Mouse (Mus musculus) embryo, embryonic 11 days (tissue): ENCODE results near the gene Tex50.
"Not testable (repeated sequence)": the region's sequence is repeated elsewhere in the genome, so short reads cannot be mapped to it uniquely, and the experiment has no call there.

Experiments used
- DNase-seq: peaks from one replicate; pipeline ENCODE4 v3.0.0-alpha.2; 2015

Tex50 gene

GRCm38 (mm10) chr1:161159214-161159613, at the start of gene Tex50:
TSS of gene Tex50 (minus strand) at chr1:161159314.
- no peak for DNase-seq

DNA sequence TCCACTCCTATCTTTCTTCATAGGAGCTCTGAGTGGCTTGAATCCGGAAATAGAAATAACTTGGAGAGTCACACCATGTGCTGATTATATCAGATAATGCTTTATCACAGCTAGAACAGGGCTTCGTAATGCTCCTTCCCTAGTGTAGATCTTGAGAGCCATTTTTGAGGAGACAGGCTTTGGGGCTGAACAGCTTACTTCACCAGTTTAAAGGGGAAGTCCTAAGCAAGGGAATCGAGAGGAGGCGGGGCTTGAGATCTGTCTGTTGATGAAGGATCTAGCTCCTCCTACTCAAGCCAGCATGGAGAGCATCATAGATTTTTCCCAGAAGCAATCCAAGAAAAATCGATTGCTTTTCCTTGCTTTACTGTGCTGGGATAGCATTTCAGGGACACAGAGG, 40.7 kb upstream of the Tex50 start:
- DNase-seq: no peak

DNA sequence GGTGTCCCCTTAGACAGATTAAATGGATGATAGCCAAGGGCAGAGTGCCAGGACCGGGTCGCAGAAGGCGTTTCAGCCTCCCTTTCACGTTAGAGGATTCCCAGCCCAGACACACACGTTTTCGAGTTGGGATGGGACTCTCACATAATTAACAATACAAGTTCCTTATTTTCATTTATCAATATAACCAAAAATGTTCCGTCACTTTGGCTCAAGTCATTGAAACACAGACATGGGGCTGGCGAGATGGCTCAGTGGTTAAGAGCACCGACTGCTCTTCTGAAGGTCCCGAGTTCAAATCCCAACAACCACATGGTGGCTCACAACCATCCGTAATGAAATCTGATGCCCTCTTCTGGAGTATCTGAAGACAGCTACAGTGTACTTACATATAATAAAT, 37.2 kb upstream of the Tex50 start:
- DNase-seq: not testable (repeated sequence)

- DNase-seq: peak; percentile 90
Observed at GRCm38 (mm10) chr1:161195541-161196351, 36.6 kb upstream of the Tex50 start.

DNA sequence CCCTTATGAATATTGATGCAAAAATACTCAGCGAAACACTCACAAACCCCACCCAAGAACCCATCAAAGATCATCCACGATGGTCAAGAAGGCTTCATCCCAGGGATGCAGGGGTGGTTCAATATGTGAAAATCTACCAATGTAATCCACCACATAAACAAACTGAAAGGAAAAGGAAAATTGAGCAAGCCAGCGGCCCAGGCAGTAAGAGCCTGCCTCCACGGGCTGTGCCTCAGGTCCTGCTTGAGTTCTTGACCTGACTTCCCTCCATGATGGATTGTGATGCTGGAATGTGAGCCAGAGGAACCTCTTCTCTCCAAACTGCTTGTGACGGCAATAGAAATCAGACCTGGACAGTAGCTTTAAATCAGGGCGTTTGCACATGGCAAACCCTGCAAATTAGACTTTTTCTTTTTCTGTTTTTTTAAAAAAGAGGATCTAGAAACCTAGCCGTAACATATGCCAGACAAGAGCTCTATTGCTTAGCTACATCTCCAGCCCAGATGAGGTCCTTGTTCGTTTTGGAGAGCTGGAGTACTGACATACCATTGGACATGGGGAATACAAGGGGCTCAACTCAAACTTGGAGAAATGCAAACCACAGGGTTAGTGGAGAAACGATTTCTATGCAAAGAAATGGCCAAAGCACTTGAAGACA, 31.3 kb upstream of the Tex50 start:
- DNase-seq: no peak

GRCm38 (mm10) chr1:161185431-161185830, 26.3 kb upstream of the Tex50 start:
- DNase-seq: no peak

DNA sequence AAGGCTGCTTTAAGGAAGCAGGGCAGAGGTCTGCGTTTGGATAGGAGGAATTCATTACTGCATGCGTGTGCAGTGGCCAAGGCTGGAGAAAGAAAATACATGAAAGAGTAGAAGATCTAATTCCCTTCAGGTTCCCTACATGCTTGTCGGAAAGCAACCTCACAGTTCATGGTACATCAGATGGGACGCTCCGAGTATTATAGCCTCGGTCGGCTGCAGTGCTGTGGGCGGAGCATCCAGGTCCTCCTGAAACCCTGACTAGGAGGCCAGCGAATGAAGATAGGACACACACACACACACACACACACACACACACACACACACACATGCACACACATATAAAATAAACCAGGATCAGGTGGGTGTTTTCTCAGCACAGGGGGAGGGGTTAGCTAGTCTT, 24.6 kb upstream of the Tex50 start:
- DNase-seq: no peak

GRCm38 (mm10) chr1:161182386-161182785, 23.3 kb upstream of the Tex50 start:
- DNase-seq: no peak

GRCm38 (mm10) chr1:161180674-161181073, 21.6 kb upstream of the Tex50 start:
- DNase-seq: peak; percentile 70

DNA sequence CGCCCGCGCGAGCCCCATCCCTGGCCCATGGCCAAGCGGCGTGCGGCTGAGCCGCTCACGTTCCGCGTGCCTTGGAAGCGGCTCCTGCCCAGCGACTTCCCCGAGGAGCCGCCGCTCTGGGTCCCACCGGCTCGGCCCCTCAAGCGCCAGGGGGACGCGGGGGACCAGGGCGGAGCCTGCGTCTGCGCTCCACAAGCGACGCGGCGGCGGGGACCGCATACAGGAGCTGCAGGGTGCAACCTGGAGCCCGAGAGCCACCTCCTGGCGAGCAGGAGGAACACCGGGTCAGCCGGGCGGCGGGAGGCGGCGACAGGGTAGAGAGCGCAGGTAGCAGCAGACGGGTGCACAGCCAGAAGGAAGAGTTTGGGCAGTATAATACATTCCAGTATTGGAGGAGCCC, 11.5 kb upstream of the Tex50 start:
- DNase-seq: peak; percentile 90

DNA sequence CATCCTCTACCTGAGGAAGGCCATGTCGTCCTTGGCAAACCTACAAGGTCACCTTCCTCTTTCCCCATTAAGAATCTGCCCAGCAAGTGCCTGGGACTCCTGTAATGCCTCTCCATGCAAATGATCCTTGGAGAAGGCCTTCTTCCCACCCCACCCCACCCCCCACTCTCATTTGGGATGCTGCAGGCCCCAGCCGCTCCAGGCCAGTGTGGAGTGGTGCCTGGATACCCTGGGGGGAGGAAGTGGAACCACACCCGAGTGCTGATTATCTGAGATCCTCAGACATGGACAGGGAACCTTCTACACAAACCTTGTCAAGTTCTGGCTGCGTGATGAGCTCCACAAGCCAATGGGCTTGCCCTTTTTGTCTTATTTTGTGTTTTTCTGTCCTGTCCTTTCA, 1.2 kb upstream of the Tex50 start:
- DNase-seq: no peak

- DNase-seq: no peak
Observed at GRCm38 (mm10) chr1:161156546-161156945, 2.6 kb downstream of the Tex50 start.

DNA sequence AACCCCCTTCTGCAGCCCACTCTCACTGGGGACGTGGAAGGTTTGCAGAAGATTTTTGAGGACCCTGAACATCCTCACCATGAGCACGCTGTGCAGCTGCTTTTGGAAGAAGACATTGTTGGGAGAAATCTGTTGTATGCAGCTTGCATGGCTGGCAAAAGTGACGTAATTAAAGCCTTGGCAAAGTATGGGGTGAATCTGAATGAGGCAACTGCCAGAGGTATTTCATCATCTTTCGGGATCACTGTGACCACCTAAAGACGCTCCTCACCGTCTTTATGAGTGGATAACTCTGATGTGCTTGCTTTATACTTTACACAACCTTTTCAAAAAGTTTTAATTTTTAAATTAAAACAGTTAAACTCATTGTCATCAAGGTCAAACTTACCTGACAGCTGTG, 8.0 kb downstream of the Tex50 start:
- DNase-seq: no peak

- DNase-seq: no peak
Observed at GRCm38 (mm10) chr1:161147888-161148287, 11.2 kb downstream of the Tex50 start.

GRCm38 (mm10) chr1:161145611-161146010, 13.5 kb downstream of the Tex50 start:
- not testable (repeated sequence) for DNase-seq

- DNase-seq: no peak
Observed at GRCm38 (mm10) chr1:161143216-161143615, 15.9 kb downstream of the Tex50 start.

DNA sequence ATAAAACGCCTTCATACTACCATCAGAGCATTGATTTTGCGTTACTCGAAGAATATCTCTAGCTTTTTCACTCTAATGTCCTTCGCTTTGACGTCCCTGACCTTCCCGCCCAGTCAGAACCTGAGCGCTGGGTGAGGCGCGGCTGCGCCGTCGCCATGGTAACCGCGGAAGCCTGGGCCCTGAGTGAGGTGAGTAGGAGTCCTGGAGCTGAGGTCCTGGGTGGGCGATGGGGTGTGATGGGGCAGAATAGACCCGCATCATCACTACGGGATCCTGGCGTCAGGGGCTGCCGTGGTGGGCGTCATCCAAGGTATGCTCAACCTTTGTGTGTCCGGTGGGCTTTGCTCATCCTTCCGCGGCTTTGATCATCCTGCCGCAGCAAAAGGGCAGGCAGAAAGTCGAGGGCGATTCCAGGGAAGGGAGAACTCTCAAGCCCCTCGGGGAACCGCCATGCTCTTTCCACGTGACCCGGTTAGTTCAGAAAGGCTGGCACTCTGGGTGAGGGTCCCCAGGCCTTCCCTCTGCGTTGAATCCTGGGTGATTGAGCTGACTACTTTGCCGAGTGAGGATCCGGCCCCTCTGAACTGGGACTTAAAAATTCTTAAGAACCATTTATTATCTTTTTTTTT, 16.5 kb downstream of the Tex50 start, which contains the start of gene Ankrd45:
Ankrd45 (plus strand) TSS at position 161 of the 629 bp plus-strand sequence.
- peak; percentile 81 for DNase-seq

DNA sequence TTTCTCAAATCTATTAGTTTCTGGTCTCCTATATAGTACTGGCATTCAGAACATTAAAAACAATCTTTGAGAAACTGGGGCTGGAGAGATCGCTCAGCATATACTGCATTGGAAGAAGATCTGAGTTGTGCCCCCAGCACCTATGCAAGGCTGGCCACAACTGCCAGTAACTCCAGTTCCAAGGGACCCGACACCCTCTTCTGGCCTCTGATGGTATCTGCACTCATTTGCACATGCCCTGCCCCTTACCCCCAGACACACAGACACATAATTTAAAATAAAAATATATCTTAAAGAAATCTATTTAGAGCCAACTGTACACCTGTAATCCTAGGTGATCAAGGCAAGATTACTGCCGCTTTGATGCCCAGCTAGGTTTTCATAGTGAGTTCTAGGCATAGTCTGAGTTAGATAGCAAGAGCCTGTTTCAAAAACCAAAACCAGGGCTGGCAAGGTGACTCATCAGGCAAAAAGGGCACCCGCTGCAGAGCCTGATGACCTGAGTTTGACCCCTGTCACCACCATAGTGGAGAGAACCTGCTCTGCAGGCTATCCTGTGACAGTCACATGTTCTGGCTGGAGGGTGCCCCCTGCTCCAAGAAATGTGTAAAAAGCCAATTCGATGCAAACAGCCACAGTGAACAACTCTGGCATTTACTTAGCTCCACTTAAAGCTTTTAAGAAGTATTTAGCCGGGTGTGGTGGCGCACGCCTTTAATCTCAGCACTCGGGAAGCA, 18.9 kb downstream of the Tex50 start:
- no peak for DNase-seq

DNA sequence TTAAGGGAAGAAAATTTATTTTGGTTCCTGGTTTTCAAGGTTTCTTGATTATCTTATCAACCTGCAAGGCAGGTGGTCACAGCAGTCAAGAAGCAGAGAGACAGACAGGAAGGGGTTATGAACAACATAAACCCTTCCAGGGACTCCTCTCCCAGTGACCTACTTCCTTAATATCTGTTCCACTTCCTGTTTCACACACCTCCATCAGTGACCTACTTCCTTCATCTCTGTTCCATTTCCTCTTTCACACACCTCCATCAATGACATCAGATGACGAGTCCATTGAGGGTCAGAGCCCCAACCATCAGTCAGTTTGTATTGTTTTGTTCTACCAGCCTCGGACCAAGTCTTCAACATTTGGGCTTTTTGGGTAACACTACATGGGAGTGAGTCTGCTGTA, 19.6 kb downstream of the Tex50 start:
- DNase-seq: no peak

DNA sequence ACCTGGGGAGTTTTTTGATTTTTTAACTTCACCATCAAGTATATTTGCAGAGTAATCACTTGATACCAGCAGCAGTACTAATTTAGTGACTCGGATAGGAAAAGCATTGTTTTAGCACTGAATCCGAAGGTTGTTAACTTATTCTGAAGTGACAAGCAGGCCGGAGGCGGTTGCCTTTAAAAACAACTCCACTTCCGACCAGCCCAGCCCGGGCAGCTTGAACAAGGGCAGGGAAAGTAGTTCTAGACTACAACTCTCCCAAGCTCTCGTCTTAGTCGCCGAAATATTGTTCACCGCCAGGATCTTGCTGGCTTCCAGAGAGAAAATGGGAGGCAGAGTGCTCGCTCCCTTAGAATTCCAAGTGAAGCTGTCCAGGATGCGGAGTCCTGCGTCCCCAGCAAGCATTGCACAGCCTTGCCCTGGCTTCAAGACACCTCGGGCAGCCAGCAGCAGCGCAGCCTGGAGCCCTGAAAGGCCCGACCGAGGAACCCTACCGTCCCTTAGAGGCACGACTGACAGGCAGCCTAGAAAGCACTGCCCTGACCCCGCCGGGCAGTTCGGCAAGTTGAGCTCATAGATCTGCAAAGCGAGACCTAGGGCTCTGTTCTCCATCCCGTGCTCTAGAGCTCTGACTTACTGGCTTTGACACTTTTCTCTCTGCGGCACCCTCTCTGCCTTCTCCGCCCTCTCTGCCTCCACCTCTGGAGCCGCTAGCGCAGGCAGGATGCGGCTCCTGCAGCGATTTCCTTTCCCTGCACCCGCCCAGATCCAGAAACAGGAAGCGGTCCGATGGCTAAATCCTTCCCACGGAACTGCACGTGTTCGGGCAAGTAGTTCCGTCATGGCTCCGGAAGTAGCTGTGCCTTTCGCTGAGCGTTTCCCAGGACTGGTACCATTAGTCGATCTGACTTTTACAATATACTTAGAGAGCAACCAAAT, 28.1 kb downstream of the Tex50 start, which contains the start of gene Klhl20:
Klhl20 (minus strand) TSS at position 786 of the 939 bp plus-strand sequence.
- peak; percentile 95 for DNase-seq

DNA sequence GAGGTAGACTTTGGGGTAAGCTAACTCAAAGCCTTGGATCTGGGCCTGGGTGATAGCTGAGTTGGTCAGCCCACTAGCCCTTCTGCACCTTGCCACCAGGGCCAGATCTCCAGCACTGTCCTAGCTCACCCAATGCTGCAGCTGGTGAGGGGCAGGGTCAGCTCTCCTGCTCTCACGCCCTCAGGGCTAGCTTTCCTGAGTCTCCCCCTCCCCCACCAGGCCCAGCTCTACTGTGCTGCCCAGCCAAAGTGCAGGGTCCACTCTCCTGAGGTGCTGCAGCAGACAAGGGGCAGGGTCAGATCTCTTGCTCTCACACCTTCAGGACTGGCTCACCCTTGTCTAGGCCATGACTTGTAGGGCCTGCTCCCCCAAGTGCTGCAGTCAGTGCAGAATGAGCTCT, 32.7 kb downstream of the Tex50 start:
- no peak for DNase-seq
